ENCODE assay signal across 24 mouse cellular contexts in the genomic region with DNA sequence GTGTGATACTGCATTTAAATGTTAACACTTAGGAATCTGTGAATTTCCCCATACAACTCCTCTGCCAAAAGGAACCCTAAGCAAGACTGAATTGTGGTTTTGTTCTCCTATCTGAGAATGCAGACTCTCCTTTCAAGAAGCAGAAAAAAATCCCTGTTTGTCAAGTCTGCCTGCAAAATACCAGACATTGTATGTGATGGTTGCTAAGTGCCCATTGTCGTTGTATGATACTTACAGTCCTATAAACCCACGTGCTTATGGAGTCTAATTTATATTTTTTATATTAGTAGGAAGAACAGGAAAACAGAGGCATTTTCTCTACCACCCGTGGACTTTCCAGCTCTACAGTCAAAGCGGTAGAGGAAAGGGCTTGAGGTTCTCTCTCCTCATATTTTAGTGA.
"Had no signal": no experiment of that assay in that cellular context is flagged by ENCODE, and none has a peak within 500 bp of the region (broad histone marks: within the 10 kb centered on the region; RNA-seq: fewer than 3 reads in every experiment).

No protein-coding gene starts in this region.

- DNase-seq: gastrocnemius, adult 2 months; gastrocnemius, postnatal 10 days; gastrocnemius, postnatal 25 days; heart, adult 2 months; heart, postnatal 10 days; heart, postnatal 4 days; kidney, adult 18-20 months; kidney, adult 8-10 months; kidney, postnatal 10 days; kidney, postnatal 25 days; kidney, postnatal 4 days; liver; liver, embryonic 13.5 days had no signal

- H3K27ac ChIP-seq: gastrocnemius, adult 2 months; heart, adult 2 months; hindbrain, embryonic 15.5 days; intestine, embryonic 15.5 days; layer of hippocampus, adult 2 months; left cerebral cortex, adult 2 months; limb, embryonic 10.5 days; limb, embryonic 12.5 days; liver, embryonic 13.5 days; liver, embryonic 15.5 days had no signal

- H3K27me3 ChIP-seq: hindbrain, embryonic 15.5 days; intestine, embryonic 15.5 days; limb, embryonic 12.5 days; liver, embryonic 13.5 days; liver, embryonic 15.5 days had no signal

- H3K36me3 ChIP-seq: hindbrain, embryonic 15.5 days; intestine, embryonic 15.5 days; limb, embryonic 10.5 days; limb, embryonic 12.5 days; liver, embryonic 13.5 days; liver, embryonic 15.5 days had no signal

- H3K4me3 ChIP-seq: gastrocnemius, adult 2 months; heart, adult 2 months; hindbrain, embryonic 15.5 days; intestine, embryonic 15.5 days; layer of hippocampus, adult 2 months; left cerebral cortex, adult 2 months; limb, embryonic 10.5 days; limb, embryonic 12.5 days; liver, embryonic 13.5 days; liver, embryonic 15.5 days had no signal

- H3K9ac ChIP-seq: hindbrain, embryonic 15.5 days; intestine, embryonic 15.5 days; limb, embryonic 12.5 days; liver, embryonic 13.5 days; liver, embryonic 15.5 days had no signal

- H3K9me3 ChIP-seq: hindbrain, embryonic 15.5 days; intestine, embryonic 15.5 days; limb, embryonic 10.5 days; limb, embryonic 12.5 days; liver, embryonic 13.5 days; liver, embryonic 15.5 days had no signal

- H3K4me2 ChIP-seq: heart, embryonic 11.5 days; hindbrain, embryonic 15.5 days; intestine, embryonic 15.5 days; limb, embryonic 12.5 days; liver, embryonic 11.5 days; liver, embryonic 13.5 days; liver, embryonic 15.5 days had no signal

- H3K4me1 ChIP-seq: hindbrain, embryonic 15.5 days; intestine, embryonic 15.5 days; limb, embryonic 10.5 days; limb, embryonic 12.5 days; liver, embryonic 13.5 days; liver, embryonic 15.5 days had no signal

- ATAC-seq: inflammation-experienced regulatory T-cells, adult 6 months; intestine, embryonic 15.5 days; intestine, postnatal 0 days had no signal
